Mouse (Mus musculus) layer of hippocampus, adult 9-10 months (tissue): Measurements from ENCODE around the gene Canx.
"Not testable (repeated sequence)": the region's sequence is repeated elsewhere in the genome, so short reads cannot be mapped to it uniquely, and the experiment has no call there.

Experiments
- DNase-seq: peaks from one replicate; pipeline ENCODE4 v3.0.0; 2022; ENCODE audit warnings: low spot score

Gene Canx

DNA sequence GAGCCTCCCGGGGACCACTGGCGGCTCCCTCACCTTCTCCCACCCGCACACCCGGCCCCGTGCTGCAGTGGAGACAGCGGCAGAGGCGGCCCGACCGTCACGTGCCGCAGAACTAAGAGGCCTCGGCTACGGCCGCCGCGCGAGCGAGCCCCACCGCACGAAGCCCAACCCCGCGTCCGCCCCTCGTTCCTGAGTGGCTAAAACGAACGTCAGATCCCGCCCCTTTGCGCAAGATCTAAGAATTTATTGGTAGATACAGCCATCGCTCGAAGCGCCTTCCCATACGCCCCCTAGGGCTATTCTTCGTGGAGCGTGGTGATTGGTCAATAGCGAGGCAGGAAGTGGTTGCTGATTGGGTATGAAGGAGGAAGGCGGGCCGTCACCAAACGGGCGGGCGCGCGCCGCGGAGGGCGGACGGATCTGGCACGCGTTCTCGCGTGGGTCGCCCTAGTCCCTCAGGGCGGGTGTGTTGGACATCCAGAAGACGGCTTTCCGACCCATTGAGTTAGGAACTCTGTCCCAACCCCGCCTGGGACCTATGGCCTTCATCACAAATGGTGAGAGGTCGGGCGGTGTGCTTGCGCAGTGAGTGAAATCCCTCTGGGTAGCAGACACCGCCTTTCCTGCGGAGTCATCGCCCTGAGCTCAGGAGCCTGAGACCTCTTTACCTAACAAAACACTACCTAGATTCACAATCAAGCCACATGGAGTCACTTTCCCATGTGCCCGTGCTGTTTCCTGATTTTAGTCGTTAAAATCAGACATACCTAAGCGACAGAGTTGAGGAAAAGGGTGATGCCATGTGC lies at the start of gene Canx:
TSS of gene Canx (minus strand) at position 178 of the 806 bp plus-strand sequence.
- DNase-seq: peak; percentile 99

DNA sequence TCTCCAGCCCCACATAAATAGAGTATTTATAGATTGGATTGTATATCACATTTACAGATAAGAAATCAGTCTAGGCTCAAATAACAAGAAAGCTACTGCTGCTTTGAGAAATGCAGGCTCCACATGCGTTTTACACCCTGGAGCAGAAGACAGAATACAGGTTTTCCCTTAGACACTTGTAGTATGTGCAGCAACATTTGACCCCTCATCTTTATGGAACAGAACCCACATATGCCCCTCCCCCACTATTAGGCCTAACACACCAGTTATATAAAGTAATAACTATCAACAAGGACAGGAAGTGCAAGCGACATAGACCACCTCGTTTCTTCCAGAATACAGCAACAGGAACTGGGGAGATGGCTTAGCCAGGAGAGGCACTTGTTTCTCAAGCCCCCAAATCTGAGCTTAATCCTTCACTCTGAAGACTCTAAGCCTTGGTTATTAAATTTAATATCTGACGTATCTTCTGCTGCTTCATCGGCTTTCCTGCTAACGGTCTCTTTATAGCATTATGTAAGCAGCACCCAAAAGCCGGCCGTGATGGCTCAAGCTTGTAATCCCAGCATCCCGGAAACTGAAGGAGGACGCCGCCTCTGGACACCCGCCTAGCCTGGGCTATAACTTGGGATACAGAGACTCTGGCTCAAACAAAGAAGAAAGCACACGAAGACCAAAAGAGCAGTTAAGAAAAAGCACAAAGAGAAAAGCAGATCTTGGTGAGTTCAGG lies 49.0 kb upstream of the Canx start:
- DNase-seq: no peak

DNA sequence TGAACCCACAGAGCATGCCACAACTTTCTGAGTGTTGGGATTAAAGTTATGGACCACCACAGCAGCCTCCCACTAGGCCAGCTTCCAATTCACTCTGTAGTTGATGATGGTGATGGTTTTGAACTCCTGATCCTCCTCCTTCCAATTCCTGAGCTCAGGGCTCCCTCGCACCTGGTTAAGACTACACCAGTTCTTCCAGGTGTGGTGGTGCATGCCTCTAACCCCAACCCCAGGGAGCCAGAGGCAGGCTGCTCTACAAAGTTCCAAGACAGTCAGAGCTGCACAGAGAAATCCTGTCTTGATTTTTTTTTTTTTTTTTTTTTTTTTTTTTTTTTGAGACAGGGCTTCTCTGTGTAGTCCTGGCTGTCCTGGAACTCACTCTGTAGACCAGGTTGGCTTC lies 48.1 kb upstream of the Canx start:
- DNase-seq: no peak

DNA sequence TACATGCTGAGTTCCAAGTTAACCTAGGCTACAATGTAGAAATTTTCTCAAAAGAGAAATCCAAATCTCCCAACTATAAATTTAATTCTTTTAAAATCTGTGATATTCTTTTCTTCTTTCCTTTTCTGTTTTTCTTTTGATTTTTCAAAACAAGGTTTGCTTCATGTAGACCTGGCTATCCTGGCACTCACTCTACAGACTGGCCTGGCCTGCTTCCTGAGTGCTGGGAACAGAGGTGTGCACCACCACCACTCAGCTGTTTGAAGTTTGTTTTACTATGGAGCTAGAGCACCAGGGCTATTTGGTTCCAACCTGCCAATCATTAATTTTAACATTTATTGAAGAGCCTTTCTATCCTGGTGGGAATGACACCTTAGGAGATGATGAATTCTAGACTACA lies 47.6 kb upstream of the Canx start:
- DNase-seq: no peak

DNA sequence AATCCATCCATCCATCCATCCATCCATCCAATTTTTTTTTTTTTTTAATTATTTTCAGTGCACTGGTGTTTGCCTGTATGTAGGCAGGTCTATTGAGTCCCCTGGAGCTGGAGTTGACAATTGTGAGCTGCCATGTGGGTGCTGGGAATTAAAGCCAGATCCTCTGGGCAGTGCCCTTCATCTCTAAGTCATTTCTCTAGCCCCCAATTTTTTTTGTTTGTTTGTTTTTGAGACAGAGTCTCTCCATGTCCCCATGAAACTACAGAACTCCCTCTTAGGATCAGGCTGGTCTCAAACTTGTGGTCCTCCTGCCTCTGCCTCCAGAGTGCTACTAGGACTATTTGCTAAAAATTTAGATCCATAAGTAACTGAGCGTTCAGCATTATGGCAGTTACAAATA lies 46.4 kb upstream of the Canx start:
- no peak for DNase-seq

DNA sequence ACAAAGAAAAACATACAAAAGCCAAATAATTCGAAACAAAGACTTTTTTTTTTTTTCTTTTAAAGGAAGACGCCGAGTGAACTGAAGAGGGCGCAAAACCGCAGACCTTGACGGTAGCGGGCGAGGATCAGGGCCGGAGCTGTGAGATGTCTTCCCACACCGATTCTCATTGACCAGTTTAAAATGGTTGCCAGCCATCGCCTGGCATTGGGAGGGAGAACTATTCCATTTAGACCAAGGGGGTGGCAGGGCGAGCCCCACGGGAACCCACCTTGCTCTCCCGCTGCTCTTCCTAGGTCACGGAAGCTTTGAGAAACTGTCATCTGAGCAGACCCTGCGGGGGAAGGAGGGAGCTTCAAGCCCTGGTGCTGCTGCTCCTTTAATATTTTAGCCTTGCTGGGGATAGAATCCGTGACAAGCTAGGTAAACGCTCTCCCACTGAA lies 45.9 kb upstream of the Canx start:
- no peak for DNase-seq

DNA sequence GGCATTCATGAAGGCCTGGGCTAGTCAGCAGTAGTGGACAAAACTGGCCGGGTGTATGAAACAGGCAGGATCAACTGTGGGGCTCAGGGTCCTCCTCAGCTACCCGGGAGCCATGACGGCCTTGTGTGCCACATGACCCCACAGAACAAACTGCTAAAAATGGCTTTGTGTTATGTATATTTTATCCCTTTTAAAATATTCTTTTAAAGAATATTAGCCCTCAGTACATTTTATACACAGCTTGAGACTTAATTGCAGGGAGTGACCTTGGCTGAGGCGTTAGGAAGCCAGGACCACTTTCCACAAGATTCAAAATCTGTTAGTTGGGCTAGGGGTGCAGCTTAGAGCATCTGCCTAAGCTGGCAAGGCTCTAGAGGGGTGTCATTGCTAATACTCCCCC lies 45.5 kb upstream of the Canx start:
- DNase-seq: no peak

DNA sequence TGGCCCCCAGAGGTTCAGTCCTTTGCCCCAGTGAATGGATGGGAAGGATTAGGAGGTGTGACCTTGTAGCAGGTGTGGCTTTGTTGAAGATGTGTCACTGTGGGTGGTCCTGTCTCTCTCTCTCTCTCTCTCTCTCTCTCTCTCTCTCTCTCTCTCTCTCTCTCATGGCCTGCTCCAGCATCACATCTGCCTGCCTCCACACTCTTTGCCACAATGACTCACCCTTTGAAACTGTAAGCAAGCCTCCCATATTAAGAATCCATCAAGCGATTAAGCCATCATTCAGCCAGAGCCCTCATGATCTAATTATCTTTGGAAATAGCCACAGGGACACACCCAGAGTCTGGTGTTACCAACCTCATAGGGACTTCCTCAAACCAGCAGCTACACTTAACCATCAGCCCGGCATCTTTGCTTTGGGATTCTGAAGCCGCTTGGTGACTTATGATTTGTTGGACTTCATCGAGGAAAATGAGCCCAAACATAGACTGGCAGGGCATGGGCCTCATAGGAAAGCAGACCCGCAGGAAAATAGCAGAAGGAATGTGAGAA lies 44.0 kb upstream of the Canx start:
- no peak for DNase-seq

DNA sequence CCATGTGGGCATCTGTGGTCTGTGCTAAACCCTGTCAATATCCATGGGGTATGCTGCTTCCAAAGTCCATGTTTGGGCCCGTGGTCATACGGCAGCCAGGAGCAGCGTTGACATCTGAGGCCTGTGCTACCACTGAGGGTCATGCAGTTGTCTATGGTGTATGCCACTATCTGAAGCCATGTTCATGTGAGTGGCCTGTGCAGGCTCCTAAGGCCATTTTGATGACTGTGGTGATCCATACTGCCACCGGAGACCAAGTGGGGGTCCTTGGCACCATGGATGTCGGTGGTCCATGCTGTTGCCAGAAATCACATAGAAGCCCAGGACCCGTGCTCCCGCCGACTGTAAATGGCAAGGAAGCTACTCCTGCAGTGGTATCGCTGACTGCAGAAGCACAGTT lies 42.1 kb upstream of the Canx start:
- no peak for DNase-seq

DNA sequence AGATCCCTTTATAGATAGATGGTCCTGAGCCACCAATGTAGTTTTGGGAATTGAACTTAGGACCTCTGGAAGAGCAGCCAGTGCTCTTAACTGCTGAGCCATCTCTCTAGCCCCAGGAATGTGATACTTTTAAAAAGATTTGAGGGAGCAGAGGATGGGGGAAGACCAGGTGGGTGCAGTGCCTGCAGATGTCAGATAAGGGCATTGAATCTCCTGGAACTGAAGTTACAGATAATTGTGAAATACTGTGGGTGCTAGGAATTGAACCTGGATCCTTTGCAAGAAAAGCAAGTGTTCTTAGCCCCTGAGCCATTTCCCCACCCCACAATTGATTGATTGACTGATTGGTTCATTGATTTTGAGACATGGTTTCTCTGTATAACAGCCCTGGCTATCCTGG lies 39.8 kb upstream of the Canx start:
- no peak for DNase-seq

DNA sequence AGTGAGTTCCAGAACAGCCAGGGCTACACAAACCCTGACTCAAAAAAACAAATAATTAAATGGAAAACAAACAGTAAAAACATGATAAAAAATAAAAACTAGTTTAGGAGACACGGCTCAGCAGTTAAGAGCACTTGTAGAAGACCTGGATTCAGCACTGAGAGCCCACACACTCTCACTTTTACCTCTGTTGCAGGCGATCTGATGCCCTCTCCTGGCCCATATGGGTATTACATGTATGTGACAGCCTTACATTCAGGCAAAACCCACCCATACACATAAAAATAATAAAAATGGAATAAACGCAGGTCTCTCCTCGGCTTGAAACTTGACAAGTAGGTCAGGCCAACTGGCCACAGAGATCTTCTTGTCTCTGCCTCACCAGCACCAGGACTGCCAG lies 39.1 kb upstream of the Canx start:
- peak; percentile 86 for DNase-seq

DNA sequence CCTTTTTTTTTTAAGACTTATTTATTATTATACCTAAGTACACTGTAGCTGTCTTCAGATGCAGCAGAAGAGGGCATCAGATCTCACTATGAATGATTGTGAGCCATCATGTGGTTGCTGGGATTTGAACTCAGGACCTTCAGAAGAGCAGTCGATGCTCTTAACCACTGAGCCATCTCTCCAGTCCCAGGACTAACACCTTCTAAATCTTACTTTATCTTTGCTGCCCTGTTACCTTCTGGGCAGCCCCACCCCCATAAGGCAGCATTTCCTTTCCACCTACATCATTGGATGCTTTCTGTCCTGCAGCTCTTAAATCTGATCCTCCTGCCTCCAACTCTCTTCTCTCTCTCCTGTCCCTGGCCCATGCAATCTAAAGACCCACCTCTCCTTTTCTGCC lies 35.8 kb upstream of the Canx start:
- not testable (repeated sequence) for DNase-seq

DNA sequence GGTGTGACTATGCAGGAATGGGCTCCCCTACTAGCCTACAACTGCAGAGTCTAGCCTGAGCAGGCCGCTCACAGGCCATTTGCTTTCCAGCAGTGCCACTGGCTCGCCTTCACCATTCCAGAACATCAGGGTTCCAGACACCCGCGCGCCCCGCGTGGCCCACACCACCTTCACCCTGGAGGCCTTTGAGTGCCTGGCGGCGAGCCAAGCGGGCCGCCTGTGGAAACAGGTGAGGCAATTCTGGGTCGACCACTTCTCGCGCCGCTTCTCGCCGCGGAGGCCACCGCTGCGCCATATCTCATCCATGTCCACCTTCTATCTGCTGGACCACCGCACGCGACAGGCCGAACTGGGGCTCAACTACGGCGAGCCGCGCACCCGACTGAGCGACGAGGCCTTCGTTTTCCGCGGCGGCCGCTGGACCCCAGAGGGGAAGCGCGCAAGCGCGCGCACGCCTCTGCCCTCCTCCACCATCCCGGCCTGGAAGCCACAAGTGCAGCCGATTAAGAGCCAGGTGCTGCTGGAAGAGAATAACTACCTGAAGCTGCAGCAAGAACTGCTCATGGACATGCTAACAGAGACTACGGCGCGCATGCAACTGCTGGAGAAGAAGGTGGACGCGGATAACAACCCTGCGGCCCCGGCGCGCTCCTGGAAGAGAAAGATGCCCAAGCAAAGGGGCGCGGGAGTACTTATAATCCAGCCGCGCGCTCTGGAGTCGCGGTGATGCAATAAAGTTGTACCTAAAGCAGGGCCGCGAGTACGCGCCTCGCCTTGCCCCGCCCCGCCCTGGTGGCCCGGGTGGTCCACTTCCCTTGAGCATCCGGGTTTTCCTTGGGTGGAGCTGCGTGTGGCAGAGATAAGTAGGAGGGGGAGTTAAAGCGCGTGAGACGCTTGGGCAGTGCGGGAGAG lies 33.7 kb upstream of the Canx start:
- no peak for DNase-seq

DNA sequence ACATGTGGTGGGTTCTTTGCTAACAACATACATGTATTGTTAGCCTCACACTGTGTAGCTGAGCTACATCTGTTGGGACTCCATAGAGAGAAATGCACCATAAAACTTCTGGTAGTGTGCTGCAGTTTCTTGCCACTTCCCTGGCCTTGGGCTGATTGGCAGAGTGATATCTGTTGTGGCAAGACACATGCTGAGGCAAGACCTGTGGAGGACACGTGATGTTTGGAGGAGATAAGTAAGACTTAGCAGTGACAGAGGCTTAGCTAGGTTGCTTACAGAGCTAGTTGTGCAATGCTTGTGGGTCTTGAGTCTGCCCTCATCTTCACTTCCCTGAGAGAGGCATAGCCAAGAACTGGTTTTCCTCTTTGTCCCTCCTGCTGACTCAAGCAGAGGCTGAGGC lies 29.9 kb upstream of the Canx start:
- no peak for DNase-seq

DNA sequence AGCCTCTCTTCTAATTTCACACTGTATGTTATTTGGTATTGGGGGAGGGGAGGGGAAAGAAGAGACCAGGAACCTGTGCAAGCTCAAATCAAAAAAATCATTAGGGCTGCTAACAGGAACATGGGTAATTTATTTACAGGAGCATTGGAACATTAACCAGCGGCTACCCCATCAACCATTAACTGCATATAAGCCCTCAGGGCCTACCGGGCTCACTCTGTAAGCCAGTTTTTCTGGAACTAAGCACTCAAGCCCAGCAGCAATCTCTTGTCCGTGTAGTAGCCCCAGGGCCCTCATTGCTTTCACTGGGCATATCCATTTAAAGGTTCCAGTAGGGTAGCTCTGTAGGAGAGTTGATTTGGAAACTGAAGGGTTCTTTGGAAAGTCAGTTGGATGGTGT lies 29.4 kb upstream of the Canx start:
- no peak for DNase-seq

DNA sequence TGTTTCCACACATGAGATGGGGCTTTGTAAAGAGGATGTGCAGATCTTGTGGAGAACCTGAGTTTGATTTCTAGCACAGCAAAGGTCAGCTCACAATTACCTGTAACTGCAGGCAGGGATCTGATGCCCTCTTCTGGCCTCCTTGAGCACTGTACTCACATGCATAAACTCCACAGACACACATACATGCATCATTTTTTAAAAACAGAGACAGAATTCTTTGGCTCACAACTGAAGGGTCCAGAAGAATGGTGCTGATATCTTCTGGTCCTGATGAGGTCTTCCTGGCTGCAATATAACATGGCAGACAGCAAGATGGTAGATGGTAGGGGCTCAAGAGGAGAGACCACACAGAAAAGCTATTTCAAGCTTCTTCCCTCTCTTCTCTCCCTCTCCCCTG lies 28.7 kb upstream of the Canx start, which contains the start of gene Cby3:
TSS of gene Cby3 (plus strand) at position 301 of the 400 bp plus-strand sequence.
- no peak for DNase-seq

DNA sequence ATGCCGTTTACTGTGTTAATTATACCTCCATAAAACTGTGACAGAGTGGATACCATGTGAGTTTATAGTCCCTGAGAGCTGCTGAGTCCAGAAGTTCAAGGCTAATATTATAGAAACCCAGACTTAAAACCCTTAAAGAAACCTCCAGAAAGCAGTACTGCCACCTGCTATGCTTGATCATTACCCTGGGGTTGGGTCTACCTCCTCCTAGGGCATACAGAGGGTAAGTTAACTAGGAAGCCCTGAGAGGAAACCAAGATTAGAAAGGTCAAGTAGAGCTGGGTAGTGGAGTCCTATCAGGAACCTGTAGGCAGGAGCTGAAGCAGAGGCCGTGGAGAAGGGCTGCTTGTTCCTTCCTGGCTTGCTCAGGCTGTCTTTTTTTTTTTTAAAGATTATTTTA lies 26.7 kb upstream of the Canx start:
- DNase-seq: no peak

DNA sequence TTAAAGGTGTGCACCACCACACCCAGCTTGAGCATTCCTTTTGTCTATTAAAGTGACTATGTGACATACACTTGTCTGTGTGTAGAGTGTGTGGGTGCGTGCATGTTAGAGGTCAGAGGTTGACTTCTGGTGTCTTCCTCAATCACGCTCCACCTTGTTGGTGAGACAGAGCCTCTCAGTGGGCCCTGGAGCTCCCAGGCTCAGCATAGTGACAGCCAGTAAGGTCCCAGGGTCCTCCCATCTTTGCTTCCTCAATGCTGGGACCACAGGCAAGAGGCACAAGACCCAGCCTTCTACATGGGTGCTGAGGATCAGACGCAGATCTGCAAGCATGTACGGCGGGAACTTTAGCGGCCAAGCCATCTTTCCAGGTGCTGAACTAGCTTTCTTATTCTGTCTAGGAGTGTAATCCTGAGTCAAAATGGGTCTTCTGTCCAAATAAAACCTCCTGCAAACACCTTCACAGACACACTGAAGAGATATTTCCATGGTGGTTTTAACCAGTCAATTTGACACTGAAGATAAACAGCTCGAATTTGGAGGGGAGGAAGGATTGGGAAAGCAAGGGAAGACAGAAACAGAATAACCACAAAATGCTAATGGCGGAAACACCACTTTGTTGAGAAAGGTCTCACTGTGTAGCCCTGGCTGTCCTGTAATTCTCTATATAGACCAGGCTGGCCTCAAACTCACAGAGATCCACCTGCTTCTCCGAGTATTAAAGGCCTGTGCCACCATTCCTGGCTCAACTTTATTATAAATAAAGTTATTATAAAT lies 21.0 kb upstream of the Canx start:
- DNase-seq: no peak

DNA sequence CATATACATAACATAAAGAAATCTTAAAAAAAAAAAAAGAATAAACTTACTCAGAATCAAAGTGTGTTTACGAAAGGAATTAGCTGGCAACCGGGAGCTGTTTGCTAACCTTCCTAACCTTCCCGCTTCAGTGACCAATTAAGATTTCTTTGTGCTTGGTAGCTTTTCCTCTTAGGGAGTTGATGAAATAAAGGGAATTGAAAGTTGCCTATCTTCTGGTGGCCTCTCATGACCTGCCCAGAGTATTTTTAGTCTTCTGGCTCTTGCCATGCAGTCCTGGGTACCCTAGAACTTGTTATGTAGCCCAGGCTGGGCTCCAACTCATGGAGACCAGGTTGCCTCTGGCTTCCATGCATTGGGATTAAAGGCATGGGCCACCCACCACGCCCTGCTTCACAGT lies 20.0 kb upstream of the Canx start:
- DNase-seq: no peak

DNA sequence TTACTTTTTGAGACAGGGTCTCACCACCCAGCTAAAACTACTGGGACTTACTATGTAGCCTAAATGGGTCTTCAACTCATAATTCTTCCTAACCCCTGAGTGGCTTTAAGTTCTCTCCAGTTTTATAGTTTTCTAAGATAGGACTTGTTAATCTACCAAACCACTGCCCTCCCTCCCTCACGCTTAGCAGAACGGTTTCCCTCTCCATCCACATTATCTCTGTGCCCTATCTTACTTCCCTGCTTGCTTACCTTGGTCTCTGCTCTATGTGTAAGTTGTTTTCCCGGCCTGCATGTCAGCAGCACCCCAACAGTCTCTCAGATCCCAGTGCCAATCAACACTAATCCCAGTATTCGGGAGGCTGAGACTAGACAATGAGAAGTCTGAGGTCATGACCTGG lies 11.4 kb upstream of the Canx start:
- no peak for DNase-seq

DNA sequence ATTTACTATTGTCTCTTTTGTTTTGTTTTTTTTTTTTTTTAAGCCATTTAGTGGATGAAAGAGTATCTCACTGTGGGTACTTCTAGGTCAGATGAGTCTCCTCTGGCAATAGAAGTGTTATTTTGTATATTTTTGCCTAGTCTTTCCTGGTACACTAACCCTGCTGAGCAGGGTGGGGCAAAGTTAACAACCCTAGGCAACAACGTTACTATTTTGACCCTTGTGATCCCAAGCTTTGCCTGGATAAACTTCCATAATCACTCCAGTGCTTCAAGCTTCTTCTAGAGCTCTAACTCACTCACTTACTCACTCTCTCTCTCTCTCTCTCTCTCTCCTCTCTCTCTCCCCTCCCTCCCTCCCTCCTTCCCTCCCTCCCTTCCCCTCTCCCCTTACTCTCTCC lies 10.7 kb upstream of the Canx start:
- no peak for DNase-seq
